Mouse (Mus musculus): ENCODE data around the gene Tubb3. TPM values are rescaled to one million over a fixed set of nuclear protein-coding genes. Genes with fewer than 3 reads are reported as not detected.
"Not testable (repeated sequence)": the region's sequence is repeated elsewhere in the genome, so short reads cannot be mapped to it uniquely, and the experiment has no call there.

The Tubb3 gene
- total RNA-seq, 2 experiments from 2014 or later = 0.25 to 0.34 TPM

GRCm38 (mm10) chr8:123410788-123411187 lies 436 bp upstream of the Tubb3 start:
- no peak for DNase-seq (ENCODE audit: low spot score)
- intact Hi-C loops (cut with DNase I) = no loop called here

DNA sequence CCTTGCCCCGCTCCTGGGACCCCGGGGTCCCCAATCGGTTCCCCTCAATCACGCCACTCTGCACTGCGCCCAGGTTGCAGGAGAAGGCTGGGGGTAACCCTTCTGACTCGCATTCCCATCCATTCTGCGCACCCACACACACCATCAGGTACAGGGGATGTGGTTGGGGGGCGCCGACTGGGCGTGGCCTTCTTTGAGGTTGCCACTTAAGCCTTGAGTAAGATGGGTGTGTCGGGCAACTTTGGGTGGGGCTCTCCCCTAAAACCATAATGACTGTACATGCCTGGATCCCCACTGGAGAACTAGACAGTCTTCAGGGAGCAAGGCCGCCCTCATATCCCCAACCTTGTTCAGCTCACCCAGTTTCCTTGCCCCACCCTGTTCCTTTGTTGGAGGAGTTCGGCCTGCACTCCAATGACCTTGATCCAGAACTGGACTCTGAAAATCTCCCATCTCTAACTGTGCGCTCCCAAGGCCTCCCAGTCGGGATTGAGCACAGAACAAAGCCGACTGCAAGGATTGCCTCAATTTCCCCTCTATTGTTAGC lies 630 bp downstream of the Tubb3 start:
- DNase-seq (ENCODE audit: low spot score) = no peak
- intact Hi-C loops (cut with DNase I) = no loop called here

DNA sequence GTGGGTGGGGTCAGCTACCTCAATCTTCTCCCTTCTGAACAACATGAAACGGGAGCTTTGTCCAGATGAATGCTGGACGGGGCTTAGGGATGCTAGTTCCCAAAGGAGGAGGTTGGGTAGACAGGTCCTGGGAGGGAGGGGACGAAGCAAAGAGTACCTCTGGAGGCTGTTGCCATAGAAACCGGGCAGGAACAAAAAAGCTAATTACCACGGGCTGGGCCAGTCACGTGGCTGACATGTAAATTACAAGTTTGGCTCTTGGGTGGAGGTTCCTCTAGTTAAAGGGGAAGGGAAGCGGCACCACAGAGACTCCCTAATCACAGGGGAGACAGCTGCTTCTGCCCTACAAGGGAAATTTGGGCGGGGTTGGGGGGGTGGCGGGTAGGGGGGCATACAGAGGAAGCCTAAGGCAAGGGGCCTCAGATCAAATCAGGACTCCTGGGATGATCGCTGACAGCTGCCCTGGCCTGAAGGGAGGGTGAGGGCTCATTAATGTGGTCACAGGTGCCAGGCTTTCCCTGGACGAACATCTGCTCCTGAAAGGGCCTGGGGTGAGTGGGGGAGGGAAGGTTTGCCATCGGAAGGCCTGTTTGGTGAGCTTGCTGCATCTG lies 1.4 kb downstream of the Tubb3 start:
- intact Hi-C loops (cut with DNase I) = no loop called here
- no peak for DNase-seq (ENCODE audit: low spot score)

GRCm38 (mm10) chr8:123414255-123414654 lies 3.0 kb downstream of the Tubb3 start:
- no peak for DNase-seq (ENCODE audit: low spot score)
- intact Hi-C loops (cut with DNase I) = no loop called here

- intact Hi-C loops (cut with DNase I); DNase-seq (ENCODE audit: low spot score): not testable (repeated sequence)
These were observed 3.9 kb downstream of the Tubb3 start for GRCm38 (mm10) chr8:123414997-123415696.

DNA sequence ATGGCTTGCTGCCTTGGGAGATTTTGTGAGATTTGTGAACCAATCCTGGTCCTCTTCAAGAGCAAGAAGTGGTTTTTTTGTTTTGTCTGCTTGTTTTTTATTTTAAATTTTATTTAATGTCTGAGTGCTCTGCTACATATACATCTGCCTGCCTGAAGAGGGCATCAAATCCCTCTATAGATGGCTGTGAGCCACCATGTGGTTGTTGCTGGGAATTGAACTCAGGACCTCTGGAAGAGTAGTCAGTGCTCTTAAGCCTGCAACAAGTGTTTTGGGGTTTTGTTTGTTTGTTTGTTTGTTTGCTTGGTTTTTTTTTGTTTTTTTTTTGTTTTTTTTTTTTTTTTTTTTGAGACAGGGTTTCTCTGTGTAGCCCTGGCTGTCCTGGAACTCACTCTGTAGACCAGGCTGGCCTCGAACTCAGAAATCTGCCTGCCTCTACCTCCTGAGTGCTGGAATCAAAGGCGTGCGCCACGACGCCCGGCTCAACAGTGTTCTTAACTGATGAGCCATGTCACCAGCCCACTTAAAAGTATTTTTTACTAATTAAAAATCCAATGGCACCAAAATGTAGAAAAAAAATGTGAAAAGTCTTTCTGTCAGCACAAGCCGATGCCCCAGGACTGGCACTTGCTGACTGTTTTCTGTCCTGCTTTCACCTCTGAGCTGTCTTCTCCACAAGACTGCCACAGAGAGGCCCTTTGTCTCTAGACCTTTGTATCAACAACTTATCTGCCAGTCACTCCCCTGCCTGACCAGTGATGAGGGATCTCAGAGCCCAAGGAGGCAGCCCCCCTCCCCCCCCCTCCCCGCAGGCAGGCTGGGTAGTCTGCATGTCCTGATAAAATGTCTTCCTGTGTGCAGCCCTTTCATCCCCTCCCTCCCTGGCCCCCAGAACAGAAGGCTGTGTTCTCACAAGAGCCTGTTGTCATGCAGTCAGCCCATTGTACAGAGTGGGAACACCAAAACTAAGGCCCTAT lies 5.0 kb downstream of the Tubb3 start:
- no peak for DNase-seq (ENCODE audit: low spot score)
- intact Hi-C loops (cut with DNase I) = no loop called here

- no peak for DNase-seq (ENCODE audit: low spot score)
- intact Hi-C loops (cut with DNase I) = no loop called here
These were observed 5.8 kb downstream of the Tubb3 start for GRCm38 (mm10) chr8:123416944-123417555.

- no peak for DNase-seq (ENCODE audit: low spot score)
- intact Hi-C loops (cut with DNase I) = loop anchor here (5.0 kb wide), 1 partner anchor 102 kb away; the partner anchor contains the start of gene Fanca
These were observed 8.5 kb downstream of the Tubb3 start for GRCm38 (mm10) chr8:123419711-123420110.

DNA sequence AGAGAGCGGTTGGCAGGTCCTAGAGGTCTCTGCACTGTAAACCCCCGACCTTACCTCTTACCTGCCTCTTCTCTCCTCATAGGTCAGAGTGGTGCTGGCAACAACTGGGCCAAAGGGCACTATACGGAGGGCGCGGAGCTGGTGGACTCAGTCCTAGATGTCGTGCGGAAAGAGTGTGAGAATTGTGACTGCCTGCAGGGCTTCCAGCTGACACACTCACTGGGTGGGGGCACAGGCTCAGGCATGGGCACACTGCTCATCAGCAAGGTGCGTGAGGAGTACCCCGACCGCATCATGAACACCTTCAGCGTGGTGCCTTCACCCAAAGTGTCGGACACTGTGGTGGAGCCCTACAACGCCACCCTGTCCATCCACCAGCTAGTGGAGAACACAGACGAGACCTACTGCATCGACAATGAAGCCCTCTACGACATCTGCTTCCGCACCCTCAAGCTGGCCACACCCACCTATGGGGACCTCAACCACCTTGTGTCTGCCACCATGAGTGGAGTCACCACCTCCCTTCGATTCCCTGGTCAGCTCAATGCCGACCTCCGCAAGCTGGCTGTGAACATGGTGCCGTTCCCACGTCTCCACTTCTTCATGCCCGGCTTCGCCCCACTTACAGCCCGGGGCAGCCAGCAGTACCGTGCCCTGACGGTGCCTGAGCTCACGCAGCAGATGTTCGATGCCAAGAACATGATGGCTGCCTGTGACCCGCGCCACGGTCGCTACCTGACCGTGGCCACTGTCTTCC lies 9.5 kb downstream of the Tubb3 start:
- intact Hi-C loops (cut with DNase I) = loop anchor here (5.0 kb wide), 1 partner anchor 103 kb away; the partner anchor contains the start of gene Fanca
- no peak for DNase-seq (ENCODE audit: low spot score)

DNA sequence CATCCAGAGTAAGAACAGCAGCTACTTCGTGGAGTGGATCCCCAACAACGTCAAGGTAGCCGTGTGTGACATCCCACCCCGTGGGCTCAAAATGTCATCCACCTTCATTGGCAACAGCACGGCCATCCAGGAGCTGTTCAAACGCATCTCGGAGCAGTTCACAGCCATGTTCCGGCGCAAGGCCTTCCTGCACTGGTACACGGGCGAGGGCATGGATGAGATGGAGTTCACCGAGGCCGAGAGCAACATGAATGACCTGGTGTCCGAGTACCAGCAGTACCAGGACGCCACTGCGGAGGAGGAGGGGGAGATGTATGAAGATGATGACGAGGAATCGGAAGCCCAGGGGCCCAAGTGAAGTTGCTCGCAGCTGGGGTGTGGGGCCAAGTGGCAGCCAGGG lies 10.1 kb downstream of the Tubb3 start:
- no peak for DNase-seq (ENCODE audit: low spot score)
- intact Hi-C loops (cut with DNase I) = loop anchor here (5.0 kb wide), 1 partner anchor 104 kb away; the partner anchor contains the start of gene Fanca

DNA sequence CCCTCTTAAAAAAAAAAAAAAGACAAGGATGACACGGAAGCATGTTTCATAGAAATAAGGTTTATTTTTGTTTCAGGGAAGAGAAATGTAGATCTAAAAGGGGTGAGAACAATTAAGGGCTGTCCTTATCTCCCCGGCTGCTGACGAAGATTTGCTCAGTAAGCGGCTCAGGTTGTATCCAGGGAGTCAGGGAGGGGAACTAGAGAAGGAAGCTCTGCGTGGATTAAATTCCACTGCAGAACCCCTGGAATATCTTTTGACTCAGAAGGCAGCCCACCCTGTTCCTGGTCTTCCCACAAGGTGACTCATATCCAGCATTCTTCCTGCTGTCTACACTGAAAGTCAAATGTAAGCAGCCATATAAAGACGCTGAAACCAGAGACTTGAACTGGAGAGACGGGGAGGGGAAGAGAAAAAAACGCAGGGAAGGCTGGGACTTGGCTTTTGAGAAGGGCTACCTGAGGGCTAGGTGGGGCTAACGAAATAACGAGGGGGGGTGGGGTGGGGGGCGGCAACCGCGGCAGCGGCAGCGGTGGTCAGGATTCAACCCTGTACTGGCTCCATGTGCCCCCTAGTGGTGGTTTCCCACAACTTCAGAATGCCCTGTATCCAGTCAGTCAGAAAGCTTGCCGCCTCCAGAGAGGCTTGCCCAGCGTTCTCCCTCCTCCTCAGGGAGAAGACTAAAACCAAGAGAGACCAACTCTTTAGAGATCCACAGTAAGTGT lies 11.0 kb downstream of the Tubb3 start:
- no peak for DNase-seq (ENCODE audit: low spot score)
- intact Hi-C loops (cut with DNase I) = loop anchor here (5.0 kb wide), 1 partner anchor 105 kb away; the partner anchor contains the start of gene Fanca

GRCm38 (mm10) chr8:123422781-123423159 lies 11.5 kb downstream of the Tubb3 start:
- intact Hi-C loops (cut with DNase I) = loop anchor here (5.0 kb wide), 1 partner anchor 105 kb away; the partner anchor contains the start of gene Fanca
- no peak for DNase-seq (ENCODE audit: low spot score)

DNA sequence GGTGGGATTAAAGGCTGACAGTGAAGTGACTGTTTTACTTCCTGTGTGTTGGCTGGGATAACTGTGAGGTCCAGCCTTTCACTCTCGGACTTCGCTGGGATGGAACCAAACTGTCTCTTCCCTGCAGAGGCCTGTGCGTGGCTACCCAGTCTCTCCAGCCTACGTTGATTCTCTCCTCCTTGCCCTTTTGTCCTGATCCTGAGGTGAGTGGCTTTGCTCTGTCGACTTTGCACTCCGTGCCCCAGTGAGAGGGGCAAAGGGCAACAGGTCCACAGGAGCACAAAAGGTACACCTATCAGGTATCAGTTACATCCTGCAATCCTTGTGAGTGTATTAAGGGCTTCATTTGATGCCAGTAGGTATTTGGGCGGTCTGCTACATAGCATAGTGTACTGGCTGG lies 12.2 kb downstream of the Tubb3 start, which contains the start of gene Def8:
TSS of gene Def8 (plus strand) at position 87 of the 400 bp plus-strand sequence.
- intact Hi-C loops (cut with DNase I) = loop anchor here (5.0 kb wide), 1 partner anchor 106 kb away; the partner anchor contains the start of gene Fanca
- no peak for DNase-seq (ENCODE audit: low spot score)

GRCm38 (mm10) chr8:123426511-123427509 lies 15.6 kb downstream of the Tubb3 start:
- intact Hi-C loops (cut with DNase I) = no loop called here
- no peak for DNase-seq (ENCODE audit: low spot score)

DNA sequence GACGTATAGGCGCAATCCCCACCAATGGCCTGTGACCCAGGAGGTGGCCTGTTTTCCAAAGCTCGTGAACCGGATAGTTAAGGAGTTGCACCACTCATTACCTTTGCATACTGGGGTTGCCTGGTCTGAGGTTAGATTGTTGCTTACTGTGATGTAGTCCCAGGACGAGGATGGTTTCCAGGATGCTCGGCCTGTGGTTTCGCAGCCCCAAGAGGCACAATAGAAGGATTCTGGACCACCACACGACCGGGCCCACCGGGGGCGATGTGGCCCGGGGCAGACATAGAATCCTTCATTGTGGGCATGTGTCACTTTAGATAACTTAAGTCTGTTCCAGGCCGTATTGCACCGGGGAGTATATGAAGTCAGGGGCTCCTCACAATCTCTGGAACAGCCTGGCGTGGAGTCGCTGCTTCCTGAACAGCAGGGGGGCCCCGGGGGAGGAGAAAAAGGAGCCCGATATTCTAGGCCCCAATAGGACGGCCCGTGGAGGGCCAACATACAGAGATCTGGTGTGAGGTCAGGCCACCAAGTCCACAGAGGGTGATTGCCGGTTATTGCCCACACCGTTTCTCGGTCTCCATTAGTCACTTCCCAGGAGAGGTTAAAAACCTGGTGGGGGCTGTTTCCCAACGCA lies 16.5 kb downstream of the Tubb3 start:
- intact Hi-C loops (cut with DNase I) = no loop called here
- no peak for DNase-seq (ENCODE audit: low spot score)

DNA sequence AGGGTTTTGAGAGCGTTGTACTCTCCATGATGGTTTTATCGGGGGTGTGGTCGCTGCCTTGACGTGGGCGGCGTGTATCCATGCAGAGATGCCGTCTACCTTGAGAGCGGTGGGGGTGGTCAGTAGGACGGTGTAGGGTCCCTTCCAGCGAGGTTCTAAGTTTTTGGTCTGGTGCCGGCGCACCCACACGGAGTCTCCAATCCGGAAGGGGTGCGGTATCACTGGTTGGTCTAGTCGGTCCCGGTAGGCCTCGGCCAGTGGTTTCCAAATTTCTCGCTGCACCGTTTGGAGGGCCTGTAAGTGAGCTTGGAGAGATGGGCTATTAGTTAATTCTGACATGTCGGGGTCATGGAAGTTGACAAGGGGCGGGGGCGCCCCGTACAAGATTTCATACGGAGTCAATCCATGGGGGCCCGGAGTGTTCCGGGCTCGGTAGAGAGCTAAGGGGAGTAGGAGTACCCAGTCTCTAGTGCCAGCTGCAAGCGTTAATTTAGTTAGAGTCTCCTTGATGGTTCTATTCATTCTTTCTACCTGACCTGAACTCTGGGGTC lies 17.2 kb downstream of the Tubb3 start:
- no peak for DNase-seq (ENCODE audit: low spot score)
- intact Hi-C loops (cut with DNase I) = no loop called here
